Mouse (Mus musculus): Measurements from ENCODE around the gene Sec14l2. TPM values are rescaled to one million over a fixed set of nuclear protein-coding genes. Genes with fewer than 3 reads are reported as not detected.

The Sec14l2 gene
- total and polyA plus RNA-seq, 3 experiments = 15.5 to 40.1 TPM; not detected in 1

- no peaks in the 10 kb centered on the region for H3K9me3 ChIP-seq (replicated peaks; ENCODE audit: insufficient read depth, low read length)
- DNase-seq (ENCODE audit: low read depth, low spot score) = peak; percentile 80
Measured at GRCm38 (mm10) chr11:4155641-4156040, 32.4 kb upstream of the Sec14l2 start.

DNA sequence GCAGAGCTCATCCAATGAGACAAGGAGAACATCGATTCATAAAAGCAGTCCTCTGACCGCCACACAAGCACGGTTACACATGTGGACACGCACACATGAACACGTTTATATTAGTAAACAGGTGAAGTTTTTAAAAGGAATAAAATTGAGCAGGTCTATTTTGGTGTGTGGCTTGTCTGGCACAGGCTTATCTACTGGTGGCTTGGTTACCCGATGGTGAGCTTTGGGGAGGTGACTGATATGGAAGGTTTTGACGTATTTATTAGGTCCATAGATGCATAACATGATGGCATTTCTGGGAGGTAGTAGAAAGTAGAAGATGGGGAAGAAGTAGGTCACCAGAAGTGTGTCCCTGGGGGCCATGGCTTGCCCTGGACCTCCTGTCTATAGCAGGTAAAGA is 30.5 kb upstream of the Sec14l2 start:
- H3K4me3 ChIP-seq (ENCODE audit: control insufficient read depth in 1 of 2, insufficient read depth in 1 of 2, low read depth in 2 of 2, low read length in 2 of 2) = no peak overlapping the region
- H3K27ac ChIP-seq (ENCODE audit: control insufficient read depth, low read depth, low read length) = no peak overlapping the region
- H3K4me1 ChIP-seq (ENCODE audit: control insufficient read depth in 1 of 2, insufficient read depth in 2 of 2, low read length in 2 of 2) = peaks cover 9 to 11% of the 10 kb centered on the region in 2 experiments
- no peaks in the 10 kb centered on the region for H3K9me3 ChIP-seq (replicated peaks; ENCODE audit: insufficient read depth, low read length)
- peak; percentile 48 for DNase-seq (ENCODE audit: low read depth, low spot score)
- peaks cover 0 to 19% of the 10 kb centered on the region in 2 experiments; a peak in 2 of 4 replicates for H3K36me3 ChIP-seq (ENCODE audit: control insufficient read depth in 1 of 2, insufficient read depth in 2 of 2, low read length in 2 of 2)
- H3K27me3 ChIP-seq (ENCODE audit: control insufficient read depth in 1 of 2, insufficient read depth in 2 of 2, low read length in 2 of 2) = no peaks in the 10 kb centered on the region
- no peaks in the 10 kb centered on the region for H3K79me2 ChIP-seq (ENCODE audit: control insufficient read depth, insufficient read depth, low read length, poor library complexity)
- H3K9ac ChIP-seq (ENCODE audit: control insufficient read depth, low read depth, low read length, poor library complexity, severe bottlenecking) = no peak overlapping the region
- TF ChIP-seq RCOR1 (IDR thresholded peaks at IDR 0.05; ENCODE audit: low read depth, low read length) = peak; percentile 66
- TF ChIP-seq MAZ (IDR thresholded peaks at IDR 0.05; ENCODE audit: low read depth, low read length) = no peak
- peak; percentile 74; the same call in 1 of the 2 replicates for TF ChIP-seq MAFK (IDR thresholded peaks at IDR 0.05; ENCODE audit: borderline replicate concordance, low read depth, low read length)
- no peak for TF ChIP-seq JUND (IDR thresholded peaks at IDR 0.05; ENCODE audit: low read depth, low read length)
- peak; percentile 85 for TF ChIP-seq ETS1 (IDR thresholded peaks at IDR 0.05; ENCODE audit: low read depth, low read length)
- no peak for TF ChIP-seq CTCF (IDR thresholded peaks at IDR 0.05 in 2 of 3, conservative IDR thresholded peaks at IDR 0.05 in 1 of 3; ENCODE audit: control insufficient read depth in 1 of 3, insufficient read depth in 1 of 3, low read depth in 2 of 3, low read length in 3 of 3, poor library complexity in 1 of 3, severe bottlenecking in 1 of 3)
- TF ChIP-seq MXI1 (IDR thresholded peaks at IDR 0.05; ENCODE audit: low read depth, low read length) = peak; percentile 46; the same call in 1 of the 2 replicates
- TF ChIP-seq USF1 (IDR thresholded peaks at IDR 0.05; ENCODE audit: low read depth, low read length) = no peak
- peak; percentile 64 to 70 for TF ChIP-seq EP300 (IDR thresholded peaks at IDR 0.05; ENCODE audit: low read depth in 1 of 2, low read length in 2 of 2)
- no peak for TF ChIP-seq MYB (IDR thresholded peaks at IDR 0.05; ENCODE audit: low read depth, low read length)
- TF ChIP-seq UBTF (IDR thresholded peaks at IDR 0.05; ENCODE audit: borderline replicate concordance, insufficient read depth, low read depth, low read length) = no peak
- TF ChIP-seq ZMIZ1 (IDR thresholded peaks at IDR 0.05; ENCODE audit: low read depth, low read length) = no peak
- no peak for TF ChIP-seq USF2 (IDR thresholded peaks at IDR 0.05; ENCODE audit: borderline replicate concordance in 1 of 2, insufficient read depth in 1 of 2, low read depth in 1 of 2, low read length in 2 of 2)
- no peak for TF ChIP-seq CHD2 (IDR thresholded peaks at IDR 0.05; ENCODE audit: low read length)
- no peak for TF ChIP-seq RAD21 (IDR thresholded peaks at IDR 0.05; ENCODE audit: low read depth, low read length)
- TF ChIP-seq MYC (IDR thresholded peaks at IDR 0.05; ENCODE audit: low read depth, low read length) = peak; percentile 30; the same call in 1 of the 2 replicates
- peak; percentile 72 for TF ChIP-seq TCF12 (IDR thresholded peaks at IDR 0.05; ENCODE audit: low read depth, low read length)
- no peak for TF ChIP-seq ZNF384 (IDR thresholded peaks at IDR 0.05; ENCODE audit: low read depth, low read length)
- TF ChIP-seq MAX (IDR thresholded peaks at IDR 0.05; ENCODE audit: low read length) = no peak; the same call in none of the 2 replicates
- no peak for TF ChIP-seq ZKSCAN1 (IDR thresholded peaks at IDR 0.05; ENCODE audit: low read depth, low read length)
- peak; percentile 50; the same call in 1 of the 2 replicates for TF ChIP-seq BHLHE40 (IDR thresholded peaks at IDR 0.05; ENCODE audit: borderline replicate concordance, low read depth, low read length)
- no peak for TF ChIP-seq TBP (IDR thresholded peaks at IDR 0.05; ENCODE audit: low read depth, low read length)

More at GRCm38 (mm10) chr11:4155641-4156040, 32.4 kb upstream of the Sec14l2 start:
- Histone ChIP-seq H3K36me3 (ENCODE audit: control insufficient read depth in 1 of 2, insufficient read depth in 2 of 2, low read length in 2 of 2) (peaks cover 0 to 21% of the 10 kb centered on the region in 2 experiments; a peak in 2 of 4 replicates), H3K27me3 (ENCODE audit: control insufficient read depth in 1 of 2, insufficient read depth in 2 of 2, low read length in 2 of 2) (no peaks in the 10 kb centered on the region), H3K4me3 (ENCODE audit: control insufficient read depth in 1 of 2, insufficient read depth in 1 of 2, low read depth in 2 of 2, low read length in 2 of 2) (no peak overlapping the region), H3K79me2 (ENCODE audit: control insufficient read depth, insufficient read depth, low read length, poor library complexity) (peaks cover 4% of the 10 kb centered on the region), H3K4me1 (ENCODE audit: control insufficient read depth in 1 of 2, insufficient read depth in 2 of 2, low read length in 2 of 2) (peaks cover 15 to 17% of the 10 kb centered on the region in 2 experiments), H3K9ac (ENCODE audit: control insufficient read depth, low read depth, low read length, poor library complexity, severe bottlenecking) (no peak overlapping the region), H3K27ac (ENCODE audit: control insufficient read depth, low read depth, low read length) (no peak overlapping the region)
- TF ChIP-seq MAFK (IDR thresholded peaks at IDR 0.05; ENCODE audit: borderline replicate concordance, low read depth, low read length) = no peak
- no peak for TF ChIP-seq POLR2A (IDR thresholded peaks at IDR 0.05; ENCODE audit: control insufficient read depth in 1 of 2, insufficient read depth in 1 of 2, low read depth in 1 of 2, low read length in 2 of 2, poor library complexity in 1 of 2)
- peak; percentile 90 for TF ChIP-seq GATA1 (IDR thresholded peaks at IDR 0.05; ENCODE audit: low read depth, low read length)
- peak; percentile 82 for TF ChIP-seq ETS1 (IDR thresholded peaks at IDR 0.05; ENCODE audit: low read depth, low read length)
- TF ChIP-seq USF2 (IDR thresholded peaks at IDR 0.05; ENCODE audit: borderline replicate concordance in 1 of 2, insufficient read depth in 1 of 2, low read depth in 1 of 2, low read length in 2 of 2) = no peak
- no peak for TF ChIP-seq MYB (IDR thresholded peaks at IDR 0.05; ENCODE audit: low read depth, low read length)
- no peak for TF ChIP-seq MAZ (IDR thresholded peaks at IDR 0.05; ENCODE audit: low read depth, low read length)
- peak; percentile 85 for TF ChIP-seq MYC (IDR thresholded peaks at IDR 0.05; ENCODE audit: low read depth, low read length)
- TF ChIP-seq TAL1 (IDR thresholded peaks at IDR 0.05; ENCODE audit: low read length) = peak; percentile 70
- TF ChIP-seq CTCF (IDR thresholded peaks at IDR 0.05 in 2 of 3, conservative IDR thresholded peaks at IDR 0.05 in 1 of 3; ENCODE audit: control insufficient read depth in 1 of 3, insufficient read depth in 1 of 3, low read depth in 2 of 3, low read length in 3 of 3, poor library complexity in 1 of 3, severe bottlenecking in 1 of 3) = no peak
- TF ChIP-seq GABPA (IDR thresholded peaks at IDR 0.05; ENCODE audit: low read depth, low read length) = no peak
- 0 out of 2 replicates have a peak, but pooled peaks have one; percentile 71 for TF ChIP-seq ZMIZ1 (IDR thresholded peaks at IDR 0.05; ENCODE audit: low read depth, low read length)
- peak; percentile 87 for TF ChIP-seq TCF12 (IDR thresholded peaks at IDR 0.05; ENCODE audit: low read depth, low read length)
- TF ChIP-seq SIN3A (IDR thresholded peaks at IDR 0.05; ENCODE audit: low read length) = peak; percentile 93
- peak; percentile 57; the same call in 1 of the 2 replicates for TF ChIP-seq TBP (IDR thresholded peaks at IDR 0.05; ENCODE audit: low read depth, low read length)
- TF ChIP-seq EP300 (IDR thresholded peaks at IDR 0.05; ENCODE audit: low read depth in 1 of 2, low read length in 2 of 2) = peak; percentile 75 to 89
- TF ChIP-seq MXI1 (IDR thresholded peaks at IDR 0.05; ENCODE audit: low read depth, low read length) = peak; percentile 95
- TF ChIP-seq POLR2AphosphoS2 (IDR thresholded peaks at IDR 0.05; ENCODE audit: low read length) = no peak
- peak; percentile 42; the same call in 1 of the 2 replicates for TF ChIP-seq RCOR1 (IDR thresholded peaks at IDR 0.05; ENCODE audit: low read depth, low read length)
- peak; percentile 74 for TF ChIP-seq MAX (IDR thresholded peaks at IDR 0.05; ENCODE audit: low read length)
- TF ChIP-seq HCFC1 (IDR thresholded peaks at IDR 0.05; ENCODE audit: low read depth, low read length) = peak; percentile 54; the same call in 1 of the 2 replicates
- no peak for TF ChIP-seq MEF2A (IDR thresholded peaks at IDR 0.05; ENCODE audit: extremely low read depth, insufficient replicate concordance, low read depth, low read length, poor library complexity, severe bottlenecking)
